Mouse (Mus musculus): ENCODE measurements around the gene Gna11.

GRCm38 (mm10) chr10:81538321-81539048 lies 6.5 kb downstream of the Gna11 start:
- TF ChIP-seq EP300 (IDR thresholded peaks at IDR 0.05; ENCODE audit: insufficient read depth, low read depth, low read length) (no peak), CTCF (IDR thresholded peaks at IDR 0.05) (no peak), POLR2A (IDR thresholded peaks at IDR 0.05; ENCODE audit: insufficient read depth, low read depth, low read length) (no peak)

Data from heart, adult 2 months (tissue).